Mouse (Mus musculus) cerebellum, postnatal 14 days (tissue): ENCODE results near the gene Eef1a1.

Experiments used
- DNase-seq, 2 experiments: peaks; one replicate each; pipeline ENCODE4 v3.0.0; 2021; ENCODE audit warnings: mixed read lengths in 2 of 2

Gene Eef1a1

GRCm38 (mm10) chr9:78475383-78475780 is 13.6 kb downstream of the Eef1a1 start:
- DNase-seq: no peak

GRCm38 (mm10) chr9:78474771-78475382 is 14.1 kb downstream of the Eef1a1 start:
- DNase-seq: no peak

DNA sequence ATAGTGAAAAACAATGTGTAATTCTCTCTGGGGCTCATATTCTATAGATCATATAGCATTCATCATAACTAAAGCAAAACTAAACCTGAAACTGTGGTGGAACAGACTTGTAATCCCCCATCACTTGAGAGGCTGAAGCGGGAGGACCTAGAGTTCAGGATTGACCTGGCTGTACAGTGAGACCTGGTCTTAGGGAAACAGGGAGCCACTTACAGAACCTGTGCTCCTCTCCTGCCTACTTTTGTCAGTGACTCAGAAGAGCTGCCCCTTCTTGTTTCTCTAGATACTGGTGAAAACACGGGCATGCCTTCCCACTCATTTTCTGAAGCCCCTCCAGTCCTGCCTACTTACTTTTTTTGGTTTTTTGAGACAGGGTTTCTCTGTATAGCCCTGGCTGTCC is 14.7 kb downstream of the Eef1a1 start:
- DNase-seq: no peak

GRCm38 (mm10) chr9:78473588-78473987 is 15.4 kb downstream of the Eef1a1 start:
- DNase-seq: peak; percentile 49 to 54

GRCm38 (mm10) chr9:78465725-78466124 is 23.2 kb downstream of the Eef1a1 start:
- no peak for DNase-seq

- no peak for DNase-seq
Observed at GRCm38 (mm10) chr9:78463337-78463736, 25.6 kb downstream of the Eef1a1 start.

DNA sequence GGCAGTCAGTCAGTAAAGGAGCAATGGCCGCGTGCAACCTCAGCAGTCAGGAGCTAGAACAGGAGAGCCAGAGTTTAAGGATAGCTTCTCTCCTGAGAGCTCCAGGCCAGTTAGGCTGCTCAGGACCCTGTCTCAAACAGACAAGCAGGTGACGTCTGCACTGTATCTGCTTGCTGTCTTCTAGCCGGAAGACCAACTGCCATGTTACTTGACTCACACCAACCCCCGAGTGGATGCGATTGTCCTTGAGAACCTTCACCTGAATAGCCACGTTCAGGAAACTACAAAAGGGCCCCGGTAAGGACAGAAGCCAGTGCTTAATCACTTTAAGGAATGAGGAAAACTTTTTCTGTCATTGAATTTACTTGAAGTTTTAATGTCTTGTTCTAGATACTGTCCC is 31.9 kb downstream of the Eef1a1 start:
- DNase-seq: no peak

GRCm38 (mm10) chr9:78451382-78451781 is 37.6 kb downstream of the Eef1a1 start:
- DNase-seq: no peak

DNA sequence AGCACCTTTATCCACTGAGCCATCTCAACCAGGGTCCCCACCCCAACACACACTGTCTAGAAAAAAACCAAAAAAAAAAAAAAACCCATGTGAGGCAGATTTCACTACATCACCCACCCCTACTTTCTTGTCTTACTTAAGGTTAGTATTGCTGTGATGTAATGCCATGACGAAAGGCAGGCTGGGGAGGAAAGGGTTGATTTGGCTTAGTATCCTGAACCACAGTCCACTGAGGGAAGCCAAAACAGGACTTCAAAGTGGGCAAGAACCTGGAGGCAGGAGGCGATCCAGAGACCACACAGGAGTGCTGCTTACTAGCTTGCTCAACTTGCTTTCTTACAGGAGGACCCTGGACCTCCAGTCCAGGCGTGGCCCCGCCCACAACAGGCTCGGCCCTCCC is 38.5 kb downstream of the Eef1a1 start:
- no peak for DNase-seq

DNA sequence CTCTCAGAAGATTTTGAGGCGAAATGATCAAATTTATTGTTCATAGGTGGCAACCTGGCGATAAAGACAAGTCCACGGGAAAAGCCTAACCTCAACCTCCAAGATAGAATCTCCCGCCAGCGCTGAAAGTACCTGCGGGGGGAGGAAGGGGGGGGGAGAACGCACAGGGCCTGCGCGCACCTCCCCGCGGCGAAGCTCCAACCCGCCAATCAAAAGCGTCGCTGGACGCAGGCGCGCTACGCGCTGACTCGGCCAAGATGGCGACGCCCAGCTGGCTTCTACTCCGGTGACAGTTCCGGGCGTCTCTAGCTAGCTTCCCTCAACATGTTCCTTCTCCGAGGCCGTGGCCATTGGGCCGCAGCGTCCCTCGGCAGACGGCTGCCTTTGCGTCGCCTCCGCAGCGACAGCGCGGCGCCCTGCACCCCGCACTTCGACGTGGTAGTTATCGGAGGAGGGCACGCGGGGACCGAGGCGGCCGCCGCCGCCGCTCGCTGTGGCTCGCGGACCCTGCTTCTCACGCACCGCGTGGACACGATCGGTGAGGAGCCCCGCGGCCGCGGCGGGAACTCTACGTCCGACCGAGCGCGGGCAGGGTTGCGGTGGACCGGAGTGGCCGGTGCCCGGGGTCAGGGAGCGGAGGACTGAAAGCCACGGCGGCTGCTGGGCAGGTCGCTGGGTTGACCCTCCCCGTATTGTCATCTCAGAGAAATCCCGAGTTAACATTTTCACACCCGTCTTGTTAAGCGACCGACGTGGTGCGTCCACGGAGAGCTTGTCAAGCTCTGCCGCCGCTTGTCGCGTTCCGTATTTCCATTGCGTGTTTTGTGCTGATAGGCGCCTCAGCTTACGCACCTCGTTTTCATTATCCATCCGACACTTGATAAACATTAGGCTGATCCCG is 40.7 kb downstream of the Eef1a1 start, which contains the start of the genes Mto1 and Gm17324:
TSS of gene Mto1 (plus strand) at position 236 of the 901 bp plus-strand sequence.
TSS of gene Gm17324 (minus strand) at position 814 of the 901 bp plus-strand sequence.
- peak; percentile 93 to 94 for DNase-seq

DNA sequence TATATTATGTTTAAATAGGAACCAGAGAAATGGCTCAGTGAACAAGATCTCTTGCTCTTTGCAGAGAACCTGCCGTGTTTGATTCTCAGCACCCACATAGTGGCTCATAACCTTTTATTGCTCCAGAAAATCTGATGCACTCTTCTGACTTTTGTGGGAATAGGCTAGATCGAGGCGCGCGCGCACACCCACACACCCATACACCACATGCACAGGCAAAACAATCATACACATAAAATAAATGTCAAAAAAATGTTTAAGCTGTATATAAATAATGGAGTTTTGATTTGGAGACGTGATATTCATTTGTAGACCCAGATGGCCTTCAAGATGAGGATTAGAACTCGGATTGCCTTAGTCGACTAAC is 41.4 kb downstream of the Eef1a1 start:
- DNase-seq: peak in 1 of 2 experiments; percentile 11

GRCm38 (mm10) chr9:78442579-78443392 is 46.2 kb downstream of the Eef1a1 start, which contains the start of gene Cgas:
Gene Cgas (minus strand): TSS chr9:78443237.
- peak; percentile 9 to 15 for DNase-seq

DNA sequence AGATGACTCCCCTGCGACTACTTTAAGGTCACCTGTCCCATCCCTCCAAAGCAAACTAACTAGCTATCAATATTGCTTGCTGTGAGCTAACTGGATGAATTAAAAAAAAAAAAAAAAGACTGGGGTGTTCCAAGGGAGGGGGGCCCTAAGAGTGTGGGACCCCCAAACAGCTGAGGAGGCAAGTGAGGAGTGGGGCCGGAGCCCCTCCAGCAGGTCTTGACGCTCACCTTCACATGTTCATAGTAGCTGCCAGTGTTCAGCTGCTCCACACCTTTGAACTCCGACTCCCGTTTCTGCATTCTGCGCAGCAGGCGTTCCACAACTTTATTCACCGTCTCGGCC is 46.7 kb downstream of the Eef1a1 start:
- DNase-seq: no peak

- no peak for DNase-seq
Observed at GRCm38 (mm10) chr9:78439426-78439825, 49.5 kb downstream of the Eef1a1 start.

GRCm38 (mm10) chr9:78432471-78432870 is 56.5 kb downstream of the Eef1a1 start:
- DNase-seq: no peak

GRCm38 (mm10) chr9:78430486-78430885 is 58.5 kb downstream of the Eef1a1 start:
- DNase-seq: no peak

DNA sequence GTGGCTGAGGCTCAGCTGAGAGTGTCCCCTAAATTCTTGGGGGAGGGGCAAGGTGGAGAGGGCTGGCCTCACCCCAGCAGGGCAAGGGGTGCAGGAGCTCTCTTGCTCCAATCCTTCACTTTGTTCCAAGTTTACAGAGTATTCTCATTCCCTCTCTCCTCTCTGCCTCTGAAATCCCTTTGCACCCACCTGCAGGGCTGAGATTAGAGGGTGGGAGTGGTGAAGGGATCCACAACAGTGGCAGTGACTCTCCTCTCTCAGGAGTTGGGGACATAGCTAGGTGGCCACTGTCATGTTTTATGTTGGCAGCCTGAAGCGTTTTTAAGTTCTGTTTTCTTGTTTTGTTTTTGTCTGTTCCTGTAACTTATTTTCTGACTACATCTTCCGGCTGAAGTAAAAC is 59.4 kb downstream of the Eef1a1 start:
- no peak for DNase-seq

GRCm38 (mm10) chr9:78428870-78429432 is 60.0 kb downstream of the Eef1a1 start:
- no peak for DNase-seq
